Mouse (Mus musculus) layer of hippocampus, adult 8-10 months (tissue): ENCODE measurements around the gene Itih1. TPM values are rescaled to one million over a fixed set of nuclear protein-coding genes. Genes with fewer than 3 reads are reported as not detected.

Experiments
- DNase-seq, 2 experiments: peaks; one replicate each; pipeline ENCODE4 v3.0.0; 2022; ENCODE audit warnings: low spot score in 2 of 2
- total RNA-seq, 4 experiments: library from RNA; stranded (reverse); gene quantifications; 2 replicates each; pipeline ENCODE4 v1.2.4; 2022

Gene Itih1
- total RNA-seq, result not detected

- no peak for DNase-seq
Measured at GRCm38 (mm10) chr14:30943038-30943437, at the start of gene Itih1. TSS of gene Itih1 (minus strand) at chr14:30943289.

DNA sequence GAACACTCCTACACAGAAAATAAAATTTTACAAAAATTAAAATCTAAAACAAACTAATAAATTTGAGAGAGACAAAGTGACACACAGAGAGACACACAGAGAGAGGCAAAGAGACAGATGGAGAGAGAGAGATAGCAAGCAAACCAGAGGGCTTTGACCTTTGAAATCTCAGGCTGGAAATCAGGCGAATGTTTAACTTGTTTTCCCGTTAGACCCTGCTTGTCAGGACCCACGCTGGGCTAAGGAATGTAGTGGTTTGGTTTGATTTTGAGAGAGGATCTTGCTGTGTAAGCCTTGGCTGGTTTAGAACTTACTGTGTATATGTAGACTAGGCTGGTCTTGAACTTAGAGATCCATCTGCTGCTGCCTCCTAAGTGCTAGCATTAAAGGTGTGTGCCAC lies 33.1 kb upstream of the Itih1 start:
- no peak for DNase-seq

GRCm38 (mm10) chr14:30974204-30974603 lies 31.1 kb upstream of the Itih1 start:
- DNase-seq, result peak; percentile 62 to 72

DNA sequence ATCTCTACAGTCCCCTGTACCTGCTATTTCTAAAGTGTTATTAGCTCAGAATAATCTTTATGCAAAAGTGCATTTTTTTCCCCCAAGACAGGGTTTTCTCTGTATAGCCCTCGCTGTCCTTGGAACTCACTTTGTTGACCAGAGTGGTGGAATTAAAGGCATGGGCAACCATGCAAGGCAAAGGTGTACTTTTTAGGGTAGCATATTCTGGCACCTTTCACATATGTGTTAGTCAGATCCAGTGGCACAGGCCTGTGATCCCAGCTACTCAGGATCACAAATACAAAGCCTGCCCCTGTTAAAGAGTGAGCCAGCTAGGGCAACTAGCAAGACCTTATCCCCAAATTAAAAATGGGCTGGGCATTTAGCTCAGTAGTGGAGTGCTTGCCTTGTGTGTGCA lies 17.3 kb upstream of the Itih1 start:
- DNase-seq, result no peak

DNA sequence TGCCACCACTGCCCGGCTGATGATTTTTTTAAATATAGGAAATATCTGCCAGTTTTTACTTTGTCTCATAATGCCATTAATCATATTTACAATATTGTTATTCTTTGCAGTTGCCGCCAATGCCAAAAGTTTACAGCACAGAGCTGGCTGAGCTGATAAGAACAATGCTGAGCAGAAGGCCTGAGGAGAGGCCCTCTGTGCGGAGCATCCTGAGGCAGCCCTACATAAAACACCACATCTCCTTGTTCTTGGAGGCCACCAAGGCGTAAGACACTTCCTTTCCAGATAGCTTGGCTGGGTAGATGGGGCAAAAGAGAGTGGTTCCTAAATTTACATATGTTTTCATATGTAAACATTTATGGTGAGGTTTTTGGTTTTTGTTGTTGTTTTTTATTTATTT lies 15.9 kb upstream of the Itih1 start:
- DNase-seq, result no peak

GRCm38 (mm10) chr14:30958517-30958916 lies 15.4 kb upstream of the Itih1 start:
- no peak for DNase-seq

DNA sequence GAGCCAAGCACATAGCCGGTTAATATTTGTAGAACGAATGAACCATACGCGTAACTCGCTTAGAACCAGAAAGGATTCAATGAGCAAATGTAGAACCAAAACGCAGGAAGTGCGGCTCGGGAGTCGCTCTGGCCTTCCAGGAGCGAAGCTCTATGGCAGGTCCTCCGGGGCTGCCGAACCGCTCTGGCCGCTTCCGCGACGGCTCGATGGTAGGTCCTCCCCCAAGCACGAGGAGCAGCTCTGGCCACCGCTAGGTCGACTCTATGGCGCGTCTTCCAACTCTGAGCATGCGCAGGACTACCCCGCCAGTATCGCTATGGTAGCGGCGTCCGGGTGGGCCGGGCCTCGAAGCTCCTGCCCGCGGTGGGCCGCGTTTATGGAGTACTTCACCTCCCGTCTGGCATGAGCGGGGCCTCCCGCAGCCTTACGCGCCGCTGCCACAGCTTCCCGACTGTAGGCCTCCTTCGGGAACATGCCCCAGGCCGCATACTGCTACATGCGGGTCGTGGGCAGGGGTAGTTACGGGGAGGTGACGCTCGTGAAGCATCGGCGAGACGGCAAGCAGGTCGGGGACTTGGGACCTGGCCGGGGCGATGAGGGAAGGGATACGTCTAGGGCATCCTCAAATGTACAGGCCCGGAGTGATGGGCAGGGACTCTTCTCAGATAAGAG lies 8.2 kb upstream of the Itih1 start, which contains the start of gene Nek4:
Gene Nek4 (plus strand): TSS at position 224 of the 672 bp plus-strand sequence.
- DNase-seq, result peak; percentile 95 to 97

DNA sequence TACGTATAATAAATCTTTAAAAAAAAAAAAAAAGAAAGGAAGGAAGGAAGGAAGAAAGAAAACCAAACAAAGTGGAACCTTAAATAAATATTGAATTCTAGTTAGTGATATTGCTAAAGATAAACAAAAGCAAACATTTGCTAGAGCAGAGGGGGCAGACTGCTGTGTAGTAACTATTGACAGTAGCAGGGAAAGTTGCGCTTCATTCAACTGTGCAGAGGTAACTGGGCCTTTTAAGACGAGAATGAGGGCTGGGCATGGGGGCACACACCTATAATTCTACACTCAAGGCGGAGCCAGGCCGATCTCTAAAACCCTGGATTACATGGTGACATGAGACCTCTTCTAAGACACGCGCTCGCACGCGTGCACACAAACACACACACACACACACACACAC lies 6.9 kb upstream of the Itih1 start:
- DNase-seq, result no peak

DNA sequence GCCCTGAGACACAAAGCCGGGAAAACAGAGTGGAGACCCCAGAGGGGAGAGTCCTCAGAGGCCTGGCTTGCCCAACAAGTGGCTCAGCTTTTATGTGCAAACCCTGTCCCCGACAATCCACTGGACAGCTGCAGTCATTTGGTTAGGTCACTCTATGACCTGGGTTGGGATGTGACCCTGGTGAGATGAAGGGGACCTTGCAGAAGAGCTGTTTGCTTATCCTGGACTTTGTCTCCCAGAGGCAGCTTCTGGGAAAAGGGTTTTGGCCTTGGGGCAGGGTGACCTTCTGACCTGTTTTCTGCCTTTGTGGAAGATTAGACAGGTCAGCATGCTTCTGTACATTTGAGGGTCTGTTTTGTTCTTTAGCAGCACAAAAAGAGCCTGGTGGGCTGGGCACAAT lies 1.7 kb upstream of the Itih1 start:
- DNase-seq, result no peak

- peak in 1 of 2 experiments; percentile 75 for DNase-seq
Measured at GRCm38 (mm10) chr14:30943860-30944674, 978 bp upstream of the Itih1 start.

- DNase-seq, result no peak
Measured at GRCm38 (mm10) chr14:30942254-30942653, 835 bp downstream of the Itih1 start.

- no peak for DNase-seq
Measured at GRCm38 (mm10) chr14:30933351-30933750, 9.7 kb downstream of the Itih1 start.

- DNase-seq, result no peak
Measured at GRCm38 (mm10) chr14:30930386-30930785, 12.7 kb downstream of the Itih1 start.

DNA sequence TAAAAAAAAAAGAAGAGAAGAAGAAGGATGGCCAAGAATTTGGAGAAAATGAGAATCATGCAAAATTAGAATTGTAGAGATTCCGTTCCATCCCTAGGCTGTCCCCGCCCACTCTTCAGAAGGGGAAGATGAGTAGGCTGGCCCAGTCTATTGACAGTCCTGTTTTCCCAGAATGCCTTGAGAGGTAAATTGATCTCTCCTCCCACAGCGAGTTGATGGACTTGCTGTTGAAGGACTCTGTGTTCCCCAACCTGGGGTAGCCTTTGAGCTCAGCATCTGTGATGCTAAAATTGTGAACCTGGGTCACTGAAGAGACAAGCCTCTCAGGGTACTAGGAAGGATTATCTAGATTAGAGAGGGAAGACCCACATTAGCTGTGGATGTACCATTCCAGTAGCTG lies 17.6 kb downstream of the Itih1 start:
- DNase-seq, result no peak

GRCm38 (mm10) chr14:30923375-30924105 lies 19.5 kb downstream of the Itih1 start, which contains the start of gene Itih3:
TSS of gene Itih3 (minus strand) at chr14:30923760.
- DNase-seq, result peak; percentile 37 to 59

DNA sequence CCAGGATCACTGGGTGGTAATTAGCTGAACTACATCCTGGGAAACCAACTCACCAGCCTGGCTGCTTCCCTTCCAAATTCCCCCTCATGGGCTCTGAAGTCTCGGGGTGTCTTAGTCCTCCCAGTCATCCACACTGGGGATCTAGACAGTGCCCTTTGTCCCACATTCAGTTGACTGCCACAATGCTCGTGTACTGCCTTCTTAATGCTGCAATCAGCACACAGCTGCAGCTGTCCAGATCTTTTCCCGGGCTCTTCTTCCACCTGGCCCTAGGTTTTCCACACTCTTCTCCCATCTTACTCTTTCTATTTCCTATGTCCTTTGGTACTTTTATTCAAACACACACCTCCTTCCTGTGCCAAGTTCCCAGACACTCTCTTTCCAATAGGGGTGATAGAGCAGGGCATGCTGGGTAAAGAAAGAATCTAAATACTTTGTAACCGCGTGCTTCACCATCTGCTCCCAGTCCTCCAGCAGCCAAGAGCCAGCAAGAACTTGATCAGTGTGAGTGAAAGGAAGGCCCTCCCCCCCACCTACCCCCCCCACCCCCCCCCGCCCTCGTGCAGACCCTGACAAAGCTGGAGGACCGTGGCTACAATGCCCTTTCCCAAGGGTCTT lies 20.9 kb downstream of the Itih1 start:
- DNase-seq, result no peak

DNA sequence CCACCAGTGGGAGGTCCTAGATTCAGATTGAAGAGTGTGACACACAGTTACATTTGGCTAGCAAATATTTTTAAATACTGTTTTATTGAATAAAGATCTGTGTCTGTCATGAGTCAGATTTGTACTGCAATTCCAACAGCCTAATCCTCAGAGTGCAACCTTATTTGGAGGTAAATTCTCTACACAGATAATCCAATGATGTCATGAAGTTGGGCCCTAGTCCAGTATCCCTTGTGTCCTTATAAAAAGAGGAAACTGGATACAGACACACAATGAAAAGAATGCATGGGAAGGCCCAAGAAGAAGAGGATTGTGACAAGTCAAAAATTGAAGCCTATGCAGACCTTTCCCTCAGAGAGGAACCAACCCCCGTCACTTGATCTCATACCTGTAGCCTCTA lies 26.6 kb downstream of the Itih1 start:
- DNase-seq, result no peak

DNA sequence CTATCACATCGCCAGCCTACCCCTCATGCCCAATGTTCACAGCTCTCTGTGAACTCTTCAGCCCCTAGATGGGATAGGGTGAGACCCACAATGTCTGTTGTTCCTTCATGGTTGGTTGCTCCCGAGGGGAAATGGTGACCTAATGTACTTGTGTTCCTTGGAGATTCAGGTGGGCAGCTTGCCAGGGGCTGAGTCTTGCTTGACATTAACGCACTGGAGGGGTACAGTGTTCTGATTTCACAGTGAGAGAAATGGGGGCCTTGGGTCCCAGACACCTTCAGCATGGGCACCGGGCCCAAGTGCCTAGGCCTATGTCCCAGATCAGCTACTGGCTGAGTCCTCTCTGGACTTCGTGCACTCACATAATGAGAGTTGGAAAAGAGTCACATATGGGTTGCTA lies 29.7 kb downstream of the Itih1 start:
- DNase-seq, result no peak

GRCm38 (mm10) chr14:30912641-30913040 lies 30.4 kb downstream of the Itih1 start:
- no peak for DNase-seq

- no peak for DNase-seq
Measured at GRCm38 (mm10) chr14:30911141-30911540, 31.9 kb downstream of the Itih1 start.

- no peak for DNase-seq
Measured at GRCm38 (mm10) chr14:30907814-30908265, 35.2 kb downstream of the Itih1 start.
